Mouse (Mus musculus) CD4-positive, CD25-positive, alpha-beta regulatory T cell (primary cell): ENCODE results near the gene Gm21454. TPM values are rescaled to one million over a fixed set of nuclear protein-coding genes. Genes with fewer than 3 reads are reported as not detected.

Source experiments
- polyA plus RNA-seq: library from polyadenylated mRNA; unstranded; fragments of 100-300 nt; shearing (Covaris generic); gene quantifications from one replicate; pipeline ENCODE4 v1.2.1, GENCODE M21; 2017

Gene Gm21454
- not detected for polyA plus RNA-seq

DNA sequence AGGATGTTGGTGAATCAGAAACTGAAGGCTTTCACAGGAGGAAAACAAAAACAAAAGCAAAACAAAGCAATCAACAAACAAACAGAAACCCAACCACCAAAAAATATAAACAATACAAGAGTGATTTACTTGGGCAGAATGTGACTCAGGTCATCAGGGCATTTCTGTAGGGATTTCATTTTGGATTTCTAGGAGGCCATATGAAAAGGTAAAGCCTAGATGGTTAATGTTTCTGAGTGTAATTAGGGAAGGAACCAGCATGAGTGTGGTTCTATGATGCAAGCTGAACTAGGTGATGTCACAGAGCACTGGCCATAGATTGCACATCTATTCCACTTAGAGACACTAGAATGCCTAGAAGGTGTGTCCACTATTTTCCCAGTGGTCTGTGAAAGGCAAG, at the start of gene Gm21454, which contains the start of gene Gm21440:
TSS of gene Gm21454 (plus strand) at position 352 of the 400 bp plus-strand sequence.
TSS of gene Gm21440 (plus strand) at position 301 of the 400 bp plus-strand sequence.

DNA sequence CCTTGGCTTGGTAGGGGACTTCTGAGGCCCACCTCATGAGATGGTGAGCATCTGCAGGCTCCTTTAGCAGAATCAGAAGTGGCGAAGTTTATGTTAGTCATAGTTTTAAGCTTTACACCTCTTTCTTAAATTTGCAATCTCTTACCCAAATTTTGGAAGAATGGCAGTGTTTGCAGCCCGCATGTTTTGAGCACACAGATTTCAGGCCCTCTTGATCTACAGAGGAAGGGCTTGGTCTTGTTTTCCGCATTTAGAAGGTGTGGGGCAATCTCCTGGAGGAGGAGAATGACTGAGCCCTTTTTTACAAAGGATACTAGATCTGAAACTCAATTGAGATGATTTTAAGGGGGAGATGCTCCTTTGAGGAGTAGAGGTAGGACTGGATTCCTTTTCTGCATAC, 28.4 kb upstream of the Gm21454 start, which contains the start of gene Gm21828:
TSS of gene Gm21828 (minus strand) at position 101 of the 400 bp plus-strand sequence.

GRCm38 (mm10) chrY:13348963-13349362, 96.7 kb downstream of the Gm21454 start, which contains the start of gene Gm21725:
TSS of gene Gm21725 (minus strand) at chrY:13349063.

Other genes with a start within 250 kb of the Gm21454 start
- gene Gm20807, start 209.6 kb upstream of the Gm21454 start, polyA plus RNA-seq: not detected
- gene Gm21891, start 119.0 kb upstream of the Gm21454 start, polyA plus RNA-seq: not detected
- gene Gm21425, start 90.5 kb upstream of the Gm21454 start, polyA plus RNA-seq: not detected
- gene Gm21828, start 28.5 kb upstream of the Gm21454 start, polyA plus RNA-seq: not detected
- gene Gm21440, start 51 bp upstream of the Gm21454 start, polyA plus RNA-seq: not detected
- gene Gm21725, start 96.6 kb downstream of the Gm21454 start, polyA plus RNA-seq: not detected
- gene Gm21866, start 213.1 kb downstream of the Gm21454 start, polyA plus RNA-seq: not detected
- not detected for gene Gm20773, start 241.6 kb downstream of the Gm21454 start, polyA plus RNA-seq